Mouse (Mus musculus): ENCODE measurements around the gene Ddx1. TPM values are rescaled to one million over a fixed set of nuclear protein-coding genes. Genes with fewer than 3 reads are reported as not detected.

Gene Ddx1
- polyA plus RNA-seq (2015; fragmentation: Nextera tagmentation; extraction: Ambion mirVana) = 47.3 and 50.2 TPM in 2 replicates

DNA sequence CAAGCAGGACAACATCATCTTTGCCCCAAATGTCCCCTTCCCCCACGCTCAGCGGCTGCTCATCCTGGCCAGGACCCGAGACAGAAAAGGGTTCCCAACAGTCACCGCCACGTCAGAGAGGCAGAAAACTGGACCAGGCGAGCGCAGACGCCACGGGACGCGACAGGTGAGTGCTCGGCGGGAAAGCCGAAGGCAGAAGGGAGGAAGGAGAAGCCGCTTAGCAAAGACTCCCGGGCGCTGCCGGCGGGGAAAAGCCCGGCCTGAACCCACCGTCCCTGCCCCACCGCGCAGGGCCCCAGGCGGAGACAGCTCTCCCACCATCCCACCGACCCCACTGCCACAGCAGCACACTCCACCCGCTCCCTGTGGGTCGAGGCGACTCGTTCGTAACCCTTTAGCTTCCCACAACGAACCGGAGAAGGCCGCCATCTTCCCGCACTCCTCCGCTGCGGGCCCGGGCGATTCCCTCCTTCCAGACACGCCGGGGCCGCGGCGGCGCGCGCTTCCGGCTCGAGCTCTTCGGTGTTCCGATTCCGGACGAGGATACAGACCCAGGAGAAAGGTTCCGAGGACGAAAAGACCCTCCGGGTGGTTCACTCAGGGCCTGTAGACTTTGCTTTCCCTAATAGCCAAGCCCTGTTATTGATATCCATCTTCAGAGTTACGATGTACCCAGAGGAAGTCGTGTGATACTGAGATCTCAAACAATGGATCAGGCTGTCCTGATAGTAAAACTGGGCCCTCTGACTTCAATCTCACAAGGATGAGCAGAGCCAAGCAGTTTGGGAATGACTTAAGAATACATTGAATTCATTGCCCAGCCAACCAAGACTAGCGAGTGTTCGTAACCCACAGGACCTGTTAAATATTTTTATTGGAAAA is at the start of gene Ddx1:
TSS of gene Ddx1 (minus strand) at position 523 of the 882 bp plus-strand sequence.
- 3% methylated on average over 51 of the region's 59 CpGs for WGBS
- ATAC-seq = peak; percentile 91

DNA sequence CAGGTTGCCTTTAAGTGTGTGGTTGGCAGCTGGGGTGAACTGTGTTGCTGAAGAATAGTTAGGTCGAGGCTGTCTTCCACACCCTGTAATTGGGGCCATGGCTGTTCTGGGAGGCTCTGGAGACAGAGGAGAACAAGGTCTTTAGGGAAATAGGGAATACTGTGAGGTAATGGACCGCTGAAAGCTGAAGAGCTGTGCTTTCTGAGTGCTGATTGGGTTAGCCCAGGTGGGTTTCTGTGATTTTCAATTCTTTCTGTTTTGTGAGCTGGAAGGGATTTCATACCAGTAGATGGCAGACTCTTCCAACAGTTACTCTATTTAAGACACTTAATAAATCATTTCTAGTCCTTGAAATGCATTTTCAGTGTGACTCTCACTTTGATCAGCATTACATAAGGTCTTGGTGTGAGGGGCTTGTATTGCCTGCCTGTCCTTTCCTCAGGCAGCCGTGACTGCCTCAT is 44.4 kb upstream of the Ddx1 start:
- no peak for ATAC-seq
- Histone ChIP-seq H3K9ac (ENCODE audit: low read depth, low read length) (no peak overlapping the region), H3K4me1 (replicated peaks; ENCODE audit: control insufficient read depth, insufficient read depth, low read length) (no peaks in the 10 kb centered on the region), H3K4me3 (ENCODE audit: low read depth, low read length) (no peak overlapping the region), H3K36me3 (ENCODE audit: control insufficient read depth, insufficient read depth) (peaks cover 18% of the 10 kb centered on the region; the same call in 1 of the 2 replicates), H3K4me2 (replicated peaks; ENCODE audit: low read depth) (no peak overlapping the region), H3K9me3 (ENCODE audit: control insufficient read depth) (no peaks in the 10 kb centered on the region), H3K27ac (ENCODE audit: low read depth, low read length) (no peak overlapping the region), H3K27me3 (replicated peaks; ENCODE audit: control insufficient read depth, insufficient read depth, low read length) (no peaks in the 10 kb centered on the region)
- TF ChIP-seq CTCF (IDR thresholded peaks at IDR 0.05; ENCODE audit: low read depth) = peak; percentile 45
- 63% methylated on average over 3 of the region's 3 CpGs for WGBS

More for the DNA sequence above, at the start of gene Ddx1:
- H3K27ac ChIP-seq (ENCODE audit: low read depth, low read length) = peak within 1 kb of the TSS; percentile 82
- no peaks in the 10 kb centered on the region for H3K9me3 ChIP-seq (ENCODE audit: control insufficient read depth)
- H3K9ac ChIP-seq (ENCODE audit: low read depth, low read length) = peak within 1 kb of the TSS; percentile 81
- no peak for TF ChIP-seq CTCF (IDR thresholded peaks at IDR 0.05; ENCODE audit: low read depth)
- peak within 1 kb of the TSS; percentile 76 for H3K4me3 ChIP-seq (ENCODE audit: low read depth, low read length)
- H3K27me3 ChIP-seq (replicated peaks; ENCODE audit: control insufficient read depth, insufficient read depth, low read length) = no peaks in the 10 kb centered on the region
- H3K36me3 ChIP-seq (ENCODE audit: control insufficient read depth, insufficient read depth) = peaks cover 7% of the 10 kb centered on the region; the same call in 1 of the 2 replicates
- peak within 1 kb of the TSS; percentile 66 for H3K4me2 ChIP-seq (replicated peaks; ENCODE audit: low read depth)
- no peaks in the 10 kb centered on the region for H3K4me1 ChIP-seq (replicated peaks; ENCODE audit: control insufficient read depth, insufficient read depth, low read length)

DNA sequence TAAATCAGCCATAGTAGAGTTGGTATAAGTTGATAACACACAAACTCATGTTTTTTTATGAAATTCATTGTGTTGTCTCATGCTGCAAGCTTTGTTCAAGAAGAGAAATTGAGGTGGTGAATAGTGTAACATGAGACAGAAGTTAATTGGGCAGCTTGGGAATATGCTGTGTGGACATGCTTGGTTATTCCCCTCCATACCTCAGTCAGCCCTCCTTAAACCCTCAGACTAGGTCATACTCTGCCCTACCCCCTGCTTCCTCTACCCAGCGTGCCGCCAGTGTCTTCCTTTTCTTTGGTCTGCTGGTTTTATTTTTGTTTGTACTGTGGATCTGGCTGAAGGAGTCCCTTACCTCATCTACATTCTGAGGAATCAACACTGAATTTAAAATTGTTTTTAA is 42.4 kb upstream of the Ddx1 start:
- Histone ChIP-seq H3K27ac (ENCODE audit: low read depth, low read length) (no peak overlapping the region), H3K27me3 (replicated peaks; ENCODE audit: control insufficient read depth, insufficient read depth, low read length) (no peaks in the 10 kb centered on the region), H3K9me3 (ENCODE audit: control insufficient read depth) (no peaks in the 10 kb centered on the region), H3K4me3 (ENCODE audit: low read depth, low read length) (no peak overlapping the region), H3K4me2 (replicated peaks; ENCODE audit: low read depth) (no peak overlapping the region), H3K9ac (ENCODE audit: low read depth, low read length) (no peak overlapping the region), H3K36me3 (ENCODE audit: control insufficient read depth, insufficient read depth) (peaks cover 24% of the 10 kb centered on the region; the same call in 1 of the 2 replicates), H3K4me1 (replicated peaks; ENCODE audit: control insufficient read depth, insufficient read depth, low read length) (no peaks in the 10 kb centered on the region)
- no peak for TF ChIP-seq CTCF (IDR thresholded peaks at IDR 0.05; ENCODE audit: low read depth)
- 92% methylated on average over 2 of the region's 2 CpGs for WGBS
- ATAC-seq = no peak

DNA sequence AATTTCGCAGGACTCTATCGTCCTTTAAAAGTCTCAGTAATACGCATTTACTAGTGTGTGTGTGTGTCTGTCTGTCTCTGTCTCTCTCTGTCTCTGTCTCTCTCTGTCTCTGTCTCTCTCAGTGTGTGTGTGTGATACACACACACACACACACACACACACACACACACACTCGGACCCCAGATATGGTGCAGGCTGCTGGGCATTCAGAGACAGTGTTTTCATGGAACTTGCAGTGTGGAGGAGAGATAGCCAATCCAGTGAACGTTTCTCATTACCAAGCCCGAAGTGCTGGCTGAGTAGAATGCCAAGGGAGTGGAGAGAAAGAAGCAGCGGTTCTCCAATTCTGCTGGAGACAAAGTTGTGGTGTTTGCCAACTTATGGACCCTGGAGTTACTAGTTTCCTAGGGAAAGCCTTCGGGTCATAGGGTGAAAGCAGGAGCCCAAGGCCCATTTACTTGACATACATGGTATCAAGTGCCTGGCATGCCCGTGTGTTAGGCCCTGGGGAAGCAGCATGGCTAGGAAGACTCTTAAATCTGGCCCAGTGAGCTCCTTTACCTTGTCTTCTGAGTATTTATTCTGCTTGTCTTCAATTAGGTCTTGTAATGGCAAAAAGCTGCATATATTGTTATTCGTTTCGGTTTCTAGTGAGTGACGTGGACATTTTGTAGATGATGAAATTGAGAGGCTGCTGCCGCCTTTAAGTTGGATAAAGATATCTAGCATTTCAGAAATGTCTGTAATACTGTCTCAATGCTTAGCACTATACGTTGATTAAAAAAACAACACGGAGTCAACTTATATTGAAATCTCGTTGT is 20.8 kb upstream of the Ddx1 start:
- peak overlapping the region; percentile 58; the same call in 1 of the 2 replicates for H3K27ac ChIP-seq (ENCODE audit: low read depth, low read length)
- H3K4me2 ChIP-seq (replicated peaks; ENCODE audit: low read depth) = peak overlapping the region; percentile 81
- WGBS = 33% methylated on average over 16 of the region's 16 CpGs
- H3K9ac ChIP-seq (ENCODE audit: low read depth, low read length) = peak overlapping the region; percentile 74
- H3K4me3 ChIP-seq (ENCODE audit: low read depth, low read length) = peak overlapping the region; percentile 87
- TF ChIP-seq CTCF (IDR thresholded peaks at IDR 0.05; ENCODE audit: low read depth) = no peak
- H3K27me3 ChIP-seq (replicated peaks; ENCODE audit: control insufficient read depth, insufficient read depth, low read length) = no peaks in the 10 kb centered on the region
- no peaks in the 10 kb centered on the region for H3K9me3 ChIP-seq (ENCODE audit: control insufficient read depth)
- ATAC-seq = 0 out of 2 replicates have a peak, but pooled peaks have one; percentile 5
- 0 out of 2 replicates have a peak, but pooled peaks cover 7% of the 10 kb centered on the region for H3K4me1 ChIP-seq (replicated peaks; ENCODE audit: control insufficient read depth, insufficient read depth, low read length)
- H3K36me3 ChIP-seq (ENCODE audit: control insufficient read depth, insufficient read depth) = 0 out of 2 replicates have a peak, but pooled peaks cover 3% of the 10 kb centered on the region

DNA sequence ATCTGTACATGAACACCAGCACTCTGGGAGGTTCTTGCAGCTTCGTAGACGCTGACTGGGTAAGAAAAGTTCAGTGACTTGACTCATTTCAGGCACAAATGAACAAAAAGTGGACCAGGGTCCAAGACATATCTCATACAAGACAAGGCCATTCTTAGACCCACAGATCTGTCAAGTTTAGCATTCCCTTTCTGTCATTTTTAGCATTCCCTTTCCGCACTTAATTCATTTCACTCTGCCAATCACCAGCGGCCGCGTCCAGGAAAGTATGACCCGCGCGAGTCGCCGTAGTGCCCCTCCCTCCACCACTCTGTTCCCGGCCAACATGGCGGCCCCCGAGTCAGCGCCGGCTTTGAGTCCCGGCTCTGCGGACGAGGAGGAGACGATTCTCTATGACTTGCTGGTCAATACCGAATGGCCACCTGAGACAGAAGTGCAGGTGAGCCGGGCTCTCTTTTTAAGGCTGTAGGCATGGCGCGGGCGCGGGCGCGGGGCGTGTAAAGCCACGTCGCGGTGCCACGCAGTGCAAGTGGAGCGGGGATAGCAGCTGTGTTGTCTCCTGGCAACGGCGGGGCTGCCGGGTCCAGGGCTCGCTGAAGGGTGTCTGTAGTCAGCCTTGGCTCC is 19.9 kb upstream of the Ddx1 start, which contains the start of gene Nbas:
TSS of gene Nbas (plus strand) at position 308 of the 624 bp plus-strand sequence.
- Histone ChIP-seq H3K4me1 (replicated peaks; ENCODE audit: control insufficient read depth, insufficient read depth, low read length) (0 out of 2 replicates have a peak, but pooled peaks cover 7% of the 10 kb centered on the region), H3K36me3 (ENCODE audit: control insufficient read depth, insufficient read depth) (no peaks in the 10 kb centered on the region), H3K4me3 (ENCODE audit: low read depth, low read length) (peak within 1 kb of the TSS; percentile 87), H3K9ac (ENCODE audit: low read depth, low read length) (peak within 1 kb of the TSS; percentile 74), H3K27me3 (replicated peaks; ENCODE audit: control insufficient read depth, insufficient read depth, low read length) (no peaks in the 10 kb centered on the region), H3K4me2 (replicated peaks; ENCODE audit: low read depth) (peak within 1 kb of the TSS; percentile 81), H3K9me3 (ENCODE audit: control insufficient read depth) (no peaks in the 10 kb centered on the region), H3K27ac (ENCODE audit: low read depth, low read length) (peak within 1 kb of the TSS; percentile 58)
- peak; percentile 87 for ATAC-seq
- TF ChIP-seq CTCF (IDR thresholded peaks at IDR 0.05; ENCODE audit: low read depth) = no peak
- WGBS = 3% methylated on average over 38 of the region's 38 CpGs
